Mouse (Mus musculus): ENCODE measurements at regions not wholly inside any gene's neighbourhood (a gene's known extent, or its start where the extent isn't known, plus 50 kb on each side); places are given as distances from the start of the nearest gene placed in this dataset.

- no peak for DNase-seq (ENCODE audit: low spot score)
Measured at GRCm38 (mm10) chr17:89802148-89802547, 108.1 kb downstream of the Gm10184 start.

- no peak for DNase-seq (ENCODE audit: low spot score)
Measured at GRCm38 (mm10) chr17:89777570-89777969, 132.7 kb downstream of the Gm10184 start.

GRCm38 (mm10) chr17:89766229-89766875 is 143.9 kb downstream of the Gm10184 start:
- no peak for DNase-seq (ENCODE audit: low spot score)

- DNase-seq (ENCODE audit: low spot score) = no peak
Measured at GRCm38 (mm10) chr17:89737418-89737817, 172.8 kb downstream of the Gm10184 start.

GRCm38 (mm10) chr17:89725534-89725933 is 184.7 kb downstream of the Gm10184 start:
- no peak for DNase-seq (ENCODE audit: low spot score)

GRCm38 (mm10) chr17:89681798-89682197 is 228.5 kb downstream of the Gm10184 start:
- no peak for DNase-seq (ENCODE audit: low spot score)

- no peak for DNase-seq (ENCODE audit: low spot score)
Measured at GRCm38 (mm10) chr17:89658326-89658725, 251.9 kb downstream of the Gm10184 start.

GRCm38 (mm10) chr17:89656211-89656610 is 254.0 kb downstream of the Gm10184 start:
- DNase-seq (ENCODE audit: low spot score) = no peak

- peak; percentile 90 for DNase-seq (ENCODE audit: low spot score)
Measured at GRCm38 (mm10) chr17:89654089-89654813, 256.0 kb downstream of the Gm10184 start.

GRCm38 (mm10) chr17:89646000-89646399 is 264.2 kb downstream of the Gm10184 start:
- DNase-seq (ENCODE audit: low spot score) = no peak

Data from layer of hippocampus, adult 9-10 months (tissue).